Comparison of ENCODE assay signal across 9 mouse cellular contexts in genomic region chr1:170459896-170460602, GRCm38 (mm10).
DNase-seq lines count a peak whose midpoint lies in the region; ATAC-seq and TF ChIP-seq lines count a peak whose summit lies in the region.
"Had no signal": no experiment of that assay in that cellular context is flagged by ENCODE, and none has a peak within 500 bp of the region (broad histone marks: within the 10 kb centered on the region; RNA-seq: fewer than 3 reads in every experiment).

No protein-coding gene starts in this region.

- no peak for TF ChIP-seq CTCF in heart, adult 2 months (IDR thresholded peaks at IDR 0.05)

- H3K27me3 ChIP-seq in heart, adult 2 months (ENCODE audit: control insufficient read depth, insufficient read depth, low read length): no peaks in the 10 kb centered on the region
- no peaks in the 10 kb centered on the region for H3K27me3 ChIP-seq in intestine, embryonic 15.5 days (replicated peaks)
- H3K27me3 ChIP-seq in stomach, embryonic 16.5 days (ENCODE audit: control insufficient read depth, insufficient read depth, low read length): no peaks in the 10 kb centered on the region
- H3K27me3 ChIP-seq: heart, embryonic 15.5 days had no signal

- no peaks in the 10 kb centered on the region for H3K9me3 ChIP-seq in intestine, embryonic 15.5 days
- no peaks in the 10 kb centered on the region for H3K9me3 ChIP-seq in stomach, embryonic 16.5 days (replicated peaks; ENCODE audit: control insufficient read depth, low read length)
- H3K9me3 ChIP-seq: heart, embryonic 15.5 days had no signal

- no peak overlapping the region for H3K4me2 ChIP-seq in intestine, embryonic 15.5 days (replicated peaks)
- H3K4me2 ChIP-seq in stomach, embryonic 16.5 days (ENCODE audit: low read depth, low read length): no peak overlapping the region
- H3K4me2 ChIP-seq: heart, embryonic 15.5 days had no signal

- no peak for TF ChIP-seq EP300 in heart, adult 2 months (IDR thresholded peaks at IDR 0.05; ENCODE audit: insufficient read depth, low read depth, low read length)

- H3K36me3 ChIP-seq in heart, adult 2 months (ENCODE audit: control insufficient read depth, insufficient read depth, low read length): no peaks in the 10 kb centered on the region
- H3K36me3 ChIP-seq in intestine, embryonic 15.5 days: no peaks in the 10 kb centered on the region
- H3K36me3 ChIP-seq in stomach, embryonic 16.5 days (ENCODE audit: control insufficient read depth, insufficient read depth, low read length): no peaks in the 10 kb centered on the region
- H3K36me3 ChIP-seq: heart, embryonic 15.5 days had no signal

- WGBS in heart, adult 2 months: 59% methylated on average over 5 of the region's 5 CpGs
- WGBS in intestine, embryonic 15.5 days: 63% methylated on average over 5 of the region's 5 CpGs
- WGBS in stomach, embryonic 16.5 days: 42% methylated on average over 5 of the region's 5 CpGs

- peak; percentile 29; the same call in 1 of the 2 replicates for ATAC-seq in intestine, embryonic 15.5 days
- peak; percentile 38; the same call in 1 of the 2 replicates for ATAC-seq in stomach, embryonic 16.5 days (ENCODE audit: insufficient read depth, low FRiP score)
- ATAC-seq in megakaryocyte-erythroid progenitor cell, adult 5-6 weeks (replicated peaks; ENCODE audit: low FRiP score, low TSS enrichment, poor library complexity, severe bottlenecking): no peak

- no peak overlapping the region for H3K27ac ChIP-seq in heart, adult 2 months
- H3K27ac ChIP-seq in intestine, embryonic 15.5 days: no peak overlapping the region
- H3K27ac ChIP-seq in stomach, embryonic 16.5 days (ENCODE audit: low read length): no peak overlapping the region
- H3K27ac ChIP-seq: heart, embryonic 15.5 days had no signal

- intact Hi-C loops in heart, adult 2 months (cut with DNase I): no loop called here
- intact Hi-C loops in heart, postnatal 25 days (cut with DNase I): no loop called here

- H3K9ac ChIP-seq in heart, adult 2 months (ENCODE audit: low read depth, low read length): no peak overlapping the region
- H3K9ac ChIP-seq in intestine, embryonic 15.5 days: no peak overlapping the region
- H3K9ac ChIP-seq in stomach, embryonic 16.5 days (ENCODE audit: low read length): no peak overlapping the region
- H3K9ac ChIP-seq: heart, embryonic 15.5 days had no signal

- H3K4me3 ChIP-seq in heart, adult 2 months: no peak overlapping the region
- H3K4me3 ChIP-seq in intestine, embryonic 15.5 days (replicated peaks): no peak overlapping the region
- no peak overlapping the region for H3K4me3 ChIP-seq in stomach, embryonic 16.5 days (replicated peaks; ENCODE audit: low read length)
- H3K4me3 ChIP-seq: heart, embryonic 15.5 days had no signal

- H3K79me2 ChIP-seq in heart, adult 2 months (replicated peaks; ENCODE audit: control insufficient read depth, insufficient read depth, low read length): no peaks in the 10 kb centered on the region

- TF ChIP-seq POLR2A in heart, adult 2 months (IDR thresholded peaks at IDR 0.05; ENCODE audit: insufficient read depth, low read depth, low read length): no peak

- no peaks in the 10 kb centered on the region; the same call in 1 of the 2 replicates for H3K4me1 ChIP-seq in heart, adult 2 months (ENCODE audit: control insufficient read depth, insufficient read depth, low read length)
- 0 out of 2 replicates have a peak, but pooled peaks cover 6% of the 10 kb centered on the region for H3K4me1 ChIP-seq in intestine, embryonic 15.5 days (replicated peaks)
- H3K4me1 ChIP-seq in stomach, embryonic 16.5 days (ENCODE audit: control insufficient read depth, insufficient read depth, low read length): 0 out of 2 replicates have a peak, but pooled peaks cover 3% of the 10 kb centered on the region

- DNase-seq in heart, adult 2 months: peak; percentile 29 to 44
- DNase-seq in heart, postnatal 25 days (ENCODE audit: low spot score): no peak
- DNase-seq in right cerebral cortex, postnatal 10 days (ENCODE audit: low spot score in 2 of 2): peak; percentile 63 to 69
- no peak for DNase-seq in right cerebral cortex, adult 2 months (ENCODE audit: low spot score in 2 of 2)
- DNase-seq in right cerebral cortex, postnatal 36 days (ENCODE audit: low spot score in 2 of 2): no peak

Comparison
In these comparisons a context has a peak if more than half of its experiments do, and no peak if none do; other contexts are left out.
1. DNase-seq: peak in heart, adult 2 months (2 of 2) and right cerebral cortex, postnatal 10 days (2 of 2); none in heart, postnatal 25 days (single experiment), right cerebral cortex, adult 2 months (0 of 2) and right cerebral cortex, postnatal 36 days (0 of 2).